Mouse (Mus musculus) neural tube, embryonic 13.5 days (tissue): ENCODE measurements at regions not wholly inside any gene's neighbourhood (a gene's known extent, or its start where the extent isn't known, plus 50 kb on each side); places are given as distances from the start of the nearest gene placed in this dataset.

ENCODE experiments used
- ATAC-seq: fragments of 200-750 bp; cut with Nextera tagmentation; 2 replicates; pipeline ENCODE4 v1.8.0; 2017; ENCODE audit warnings: low read depth, mild to moderate bottlenecking, moderate TSS enrichment, moderate library complexity
- H3K27ac ChIP-seq: fragments of 300-500 bp; sonication (generic); replicated peaks from 2 replicates; pipeline ENCODE4 v1.5.1; 2015; ENCODE audit warnings: moderate library complexity, mild to moderate bottlenecking, inconsistent platforms
- H3K27me3 ChIP-seq: fragments of 300-500 bp; sonication (generic); 2 replicates; pipeline ENCODE4 v1.6.1; 2015; ENCODE audit warnings: mild to moderate bottlenecking, inconsistent platforms
- H3K36me3 ChIP-seq: fragments of 300-500 bp; sonication (generic); 2 replicates; pipeline ENCODE4 v1.6.1; 2015; ENCODE audit warnings: mild to moderate bottlenecking, inconsistent platforms
- H3K4me1 ChIP-seq: fragments of 300-500 bp; sonication (generic); replicated peaks from 2 replicates; pipeline ENCODE4 v1.6.1; 2015; ENCODE audit warnings: inconsistent platforms
- H3K4me2 ChIP-seq: fragments of 300-500 bp; sonication (generic); 2 replicates; pipeline ENCODE4 v1.6.1; 2015; ENCODE audit warnings: inconsistent platforms, mild to moderate bottlenecking, moderate library complexity
- H3K4me3 ChIP-seq: fragments of 300-500 bp; sonication (generic); 2 replicates; pipeline ENCODE4 v1.5.1; 2015; ENCODE audit warnings: mild to moderate bottlenecking, inconsistent platforms
- H3K9ac ChIP-seq: fragments of 300-500 bp; sonication (generic); 2 replicates; pipeline ENCODE4 v1.6.1; 2015; ENCODE audit warnings: moderate library complexity, mild to moderate bottlenecking, inconsistent platforms
- H3K9me3 ChIP-seq: fragments of 300-500 bp; sonication (generic); 2 replicates; pipeline ENCODE4 v1.6.1; 2016; ENCODE audit warnings: inconsistent platforms
- WGBS: fragments of 180-500 bp; shearing (Covaris S2); methylation state at CpG from one replicate; pipeline ENCODE4 v1.1.7; 2015; 5-methylcytosine and 5-hydroxymethylcytosine counted together

DNA sequence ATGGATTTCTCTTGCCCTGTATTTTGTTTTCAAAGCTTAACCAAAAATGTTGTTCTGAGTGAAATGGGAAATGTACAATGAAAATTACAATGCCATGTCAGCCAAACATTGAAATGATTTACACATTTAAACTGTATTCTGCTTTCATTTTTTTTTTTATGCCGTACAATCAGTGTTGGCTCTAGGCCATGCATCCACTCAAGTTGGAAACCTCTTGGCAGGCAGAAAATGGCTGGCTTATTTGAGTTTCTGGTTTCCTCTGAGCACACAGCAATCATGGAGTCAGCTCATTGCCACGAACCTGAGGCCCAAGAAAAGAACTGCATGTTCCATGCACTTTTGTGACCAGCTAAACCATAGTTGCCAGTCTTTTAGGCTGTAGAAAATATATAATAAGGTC lies 50.5 kb upstream of the Gm34302 start:
- ATAC-seq, result no peak
- no peaks in the 10 kb centered on the region for H3K36me3 ChIP-seq
- no peak overlapping the region for H3K27ac ChIP-seq
- no peaks in the 10 kb centered on the region for H3K4me1 ChIP-seq
- H3K4me2 ChIP-seq, result no peak overlapping the region
- no peaks in the 10 kb centered on the region for H3K9me3 ChIP-seq
- H3K4me3 ChIP-seq, result no peak overlapping the region
- no peak overlapping the region for H3K9ac ChIP-seq
- 70% methylated on average over 2 of the region's 2 CpGs for WGBS
- no peaks in the 10 kb centered on the region for H3K27me3 ChIP-seq
